Mouse (Mus musculus) ES-Bruce4 (cell line): ENCODE measurements around the gene Ackr1. TPM values are rescaled to one million over a fixed set of nuclear protein-coding genes. Genes with fewer than 3 reads are reported as not detected.

Experiments used
- H3K27ac ChIP-seq: 2 replicates; pipeline ENCODE4 v1.5.1; 2012; ENCODE audit warnings: low read length, inconsistent platforms; ENCODE audit not compliant: insufficient read depth
- H3K27me3 ChIP-seq: 2 replicates; pipeline ENCODE4 v1.6.1; 2012; ENCODE audit warnings: mild to moderate bottlenecking, low read length, inconsistent platforms; ENCODE audit not compliant: control insufficient read depth, poor library complexity, insufficient read depth, severe bottlenecking
- H3K36me3 ChIP-seq: 2 replicates; pipeline ENCODE4 v1.6.1; 2012; ENCODE audit warnings: inconsistent platforms, mild to moderate bottlenecking, low read length, moderate library complexity; ENCODE audit not compliant: control insufficient read depth, poor library complexity, insufficient read depth, severe bottlenecking
- H3K4me1 ChIP-seq: one replicate; pipeline ENCODE4 v1.8.1; 2011; ENCODE audit warnings: low read length; ENCODE audit not compliant: control insufficient read depth, insufficient read depth
- H3K4me3 ChIP-seq: 2 replicates; pipeline ENCODE4 v1.5.1; 2011; ENCODE audit warnings: low read depth, mild to moderate bottlenecking, low read length
- H3K9ac ChIP-seq: 2 replicates; pipeline ENCODE4 v1.6.1; 2012; ENCODE audit warnings: low read depth, mild to moderate bottlenecking, inconsistent platforms; ENCODE audit not compliant: poor library complexity, severe bottlenecking
- H3K9me3 ChIP-seq: replicated peaks from 2 replicates; pipeline ENCODE4 v1.6.1; 2012; ENCODE audit warnings: mild to moderate bottlenecking, low read length, inconsistent platforms; ENCODE audit not compliant: control insufficient read depth, poor library complexity, insufficient read depth, severe bottlenecking
- CTCF ChIP-seq: IDR thresholded peaks from one replicate; pipeline ENCODE4 v1.8.1; 2011; ENCODE audit warnings: low read depth, low read length
- EP300 ChIP-seq: IDR thresholded peaks from 2 replicates; pipeline ENCODE4 v1.6.1; 2011; ENCODE audit warnings: low read depth, low read length; ENCODE audit not compliant: insufficient read depth
- POLR2A ChIP-seq: IDR thresholded peaks from one replicate; pipeline ENCODE4 v1.8.1; 2011; ENCODE audit warnings: low read length; ENCODE audit not compliant: insufficient read depth
- polyA plus RNA-seq: library from polyadenylated mRNA; stranded (reverse); fragments of >200 nt; gene quantifications from 2 replicates; pipeline ENCODE4 v1.2.4, GENCODE M21; 2011; ENCODE audit warnings: low read depth; ENCODE audit not compliant: missing spikeins, insufficient read depth, insufficient read length

The Ackr1 gene
- polyA plus RNA-seq, 1 experiment = not detected

- Histone ChIP-seq H3K27me3 (no peaks in the 10 kb centered on the region), H3K9me3 (no peaks in the 10 kb centered on the region), H3K36me3 (no peaks in the 10 kb centered on the region), H3K9ac (no peak overlapping the region), H3K4me3 (no peak overlapping the region), H3K27ac (no peak overlapping the region), H3K4me1 (no peaks in the 10 kb centered on the region)
- TF ChIP-seq CTCF = no peak
- no peak for TF ChIP-seq POLR2A
Observed at GRCm38 (mm10) chr1:173343934-173344333, 10.4 kb upstream of the Ackr1 start.

- no peaks in the 10 kb centered on the region for H3K36me3 ChIP-seq
- H3K4me3 ChIP-seq = no peak overlapping the region
- no peaks in the 10 kb centered on the region for H3K27me3 ChIP-seq
- H3K27ac ChIP-seq = no peak overlapping the region
- H3K9me3 ChIP-seq = no peaks in the 10 kb centered on the region
- no peak overlapping the region for H3K9ac ChIP-seq
- H3K4me1 ChIP-seq = no peaks in the 10 kb centered on the region
- TF ChIP-seq CTCF (no peak), EP300 (no peak), POLR2A (no peak)
Observed at GRCm38 (mm10) chr1:173342425-173342824, 8.9 kb upstream of the Ackr1 start.

GRCm38 (mm10) chr1:173339543-173339942 lies 6.0 kb upstream of the Ackr1 start:
- H3K4me1 ChIP-seq = no peaks in the 10 kb centered on the region
- no peaks in the 10 kb centered on the region for H3K9me3 ChIP-seq
- H3K4me3 ChIP-seq = no peak overlapping the region
- no peak overlapping the region for H3K9ac ChIP-seq
- H3K27ac ChIP-seq = no peak overlapping the region
- H3K27me3 ChIP-seq = no peaks in the 10 kb centered on the region
- TF ChIP-seq EP300 = no peak
- TF ChIP-seq CTCF = peak; percentile 71
- no peaks in the 10 kb centered on the region for H3K36me3 ChIP-seq

- TF ChIP-seq EP300 (no peak), POLR2A (no peak), CTCF (no peak)
- Histone ChIP-seq H3K4me1 (no peaks in the 10 kb centered on the region), H3K36me3 (no peaks in the 10 kb centered on the region), H3K27ac (no peak overlapping the region), H3K4me3 (no peak overlapping the region), H3K9ac (no peak overlapping the region), H3K9me3 (no peaks in the 10 kb centered on the region), H3K27me3 (no peaks in the 10 kb centered on the region)
Observed at GRCm38 (mm10) chr1:173337008-173337407, 3.5 kb upstream of the Ackr1 start.

- Histone ChIP-seq H3K27me3 (no peaks in the 10 kb centered on the region), H3K4me1 (no peaks in the 10 kb centered on the region), H3K4me3 (no peak overlapping the region), H3K36me3 (no peaks in the 10 kb centered on the region), H3K27ac (no peak overlapping the region), H3K9ac (no peak overlapping the region), H3K9me3 (no peaks in the 10 kb centered on the region)
- TF ChIP-seq POLR2A = no peak
- no peak for TF ChIP-seq EP300
- TF ChIP-seq CTCF = no peak
Observed at GRCm38 (mm10) chr1:173335903-173336302, 2.4 kb upstream of the Ackr1 start.

- Histone ChIP-seq H3K4me1 (no peaks in the 10 kb centered on the region), H3K4me3 (no peak overlapping the region), H3K27ac (no peak overlapping the region), H3K36me3 (no peaks in the 10 kb centered on the region), H3K9ac (no peak overlapping the region), H3K27me3 (no peaks in the 10 kb centered on the region), H3K9me3 (no peaks in the 10 kb centered on the region)
- TF ChIP-seq POLR2A (no peak), EP300 (no peak), CTCF (no peak)
Observed at GRCm38 (mm10) chr1:173332418-173332817, 1.1 kb downstream of the Ackr1 start.

GRCm38 (mm10) chr1:173329743-173330142 lies 3.8 kb downstream of the Ackr1 start:
- H3K36me3 ChIP-seq = no peaks in the 10 kb centered on the region
- no peak overlapping the region for H3K4me3 ChIP-seq
- H3K4me1 ChIP-seq = no peaks in the 10 kb centered on the region
- TF ChIP-seq POLR2A (no peak), CTCF (no peak), EP300 (no peak)
- H3K27ac ChIP-seq = no peak overlapping the region
- H3K9me3 ChIP-seq = no peaks in the 10 kb centered on the region
- no peaks in the 10 kb centered on the region for H3K27me3 ChIP-seq
- H3K9ac ChIP-seq = no peak overlapping the region
